Mouse (Mus musculus) hindbrain, postnatal 0 days (tissue): Measurements from ENCODE around the gene Csad. TPM values are rescaled to one million over a fixed set of nuclear protein-coding genes. Genes with fewer than 3 reads are reported as not detected.

Source experiments
- ATAC-seq: fragments of 200-750 bp; cut with Nextera tagmentation; 2 replicates; pipeline ENCODE4 v1.8.0; 2017; ENCODE audit warnings: mild to moderate bottlenecking, moderate TSS enrichment, moderate library complexity
- DNase-seq: peaks from one replicate; pipeline ENCODE4 v3.0.0-alpha.2; 2015; ENCODE audit warnings: low spot score
- H3K27ac ChIP-seq: fragments of 300-500 bp; sonication (generic); 2 replicates; pipeline ENCODE4 v1.5.1; 2014; ENCODE audit warnings: mild to moderate bottlenecking
- H3K27me3 ChIP-seq: fragments of 300-500 bp; sonication (generic); 2 replicates; pipeline ENCODE4 v1.6.1; 2014; ENCODE audit warnings: low read length, mixed read lengths; ENCODE audit not compliant: insufficient read depth
- H3K36me3 ChIP-seq: fragments of 300-500 bp; sonication (generic); 2 replicates; pipeline ENCODE4 v1.6.1; 2014; ENCODE audit warnings: low read length, mixed read lengths; ENCODE audit not compliant: insufficient read depth
- H3K4me1 ChIP-seq: fragments of 300-500 bp; sonication (generic); 2 replicates; pipeline ENCODE4 v1.6.1; 2014; ENCODE audit warnings: antibody characterized with exemption, low read length, mixed read lengths; ENCODE audit not compliant: insufficient read depth
- H3K4me2 ChIP-seq: fragments of 300-500 bp; sonication (generic); 2 replicates; pipeline ENCODE4 v1.6.1; 2014; ENCODE audit warnings: low read depth, mild to moderate bottlenecking, low read length, moderate library complexity, mixed read lengths
- H3K4me3 ChIP-seq: fragments of 300-500 bp; sonication (generic); 2 replicates; pipeline ENCODE4 v1.5.1; 2014; ENCODE audit warnings: low read length
- H3K9ac ChIP-seq: fragments of 300-500 bp; sonication (generic); replicated peaks from 2 replicates; pipeline ENCODE4 v1.6.1; 2014; ENCODE audit warnings: mild to moderate bottlenecking, low read length, moderate library complexity, mixed read lengths
- H3K9me3 ChIP-seq: fragments of 300-500 bp; sonication (generic); 2 replicates; pipeline ENCODE4 v1.6.1; 2016; ENCODE audit warnings: low read length, mixed read lengths
- CTCF ChIP-seq: IDR thresholded peaks from 2 replicates; pipeline ENCODE4 v1.5.1; 2016; ENCODE audit warnings: antibody characterized with exemption, control low read depth, low read depth
- WGBS: fragments of 180-500 bp; shearing (Covaris S2); extraction: QIAGEN DNeasy Blood & Tissue Kit; methylation state at CpG from one replicate; pipeline ENCODE4 v1.1.7; 2014; 5-methylcytosine and 5-hydroxymethylcytosine counted together
- polyA plus RNA-seq: library from polyadenylated mRNA; unstranded; fragments of >200 nt; fragmentation: Nextera tagmentation; extraction: Ambion mirVana; gene quantifications from 2 replicates; pipeline ENCODE4 v1.2.1, GENCODE M21; 2015
- total RNA-seq: library from RNA; depleted of rRNA; stranded (reverse); fragments of >200 nt; gene quantifications from 2 replicates; pipeline ENCODE4 v1.2.3, GENCODE M21; 2014

The Csad gene
- total and polyA plus RNA-seq, 2 experiments from 2014 or later: 41.8 to 67.2 TPM

DNA sequence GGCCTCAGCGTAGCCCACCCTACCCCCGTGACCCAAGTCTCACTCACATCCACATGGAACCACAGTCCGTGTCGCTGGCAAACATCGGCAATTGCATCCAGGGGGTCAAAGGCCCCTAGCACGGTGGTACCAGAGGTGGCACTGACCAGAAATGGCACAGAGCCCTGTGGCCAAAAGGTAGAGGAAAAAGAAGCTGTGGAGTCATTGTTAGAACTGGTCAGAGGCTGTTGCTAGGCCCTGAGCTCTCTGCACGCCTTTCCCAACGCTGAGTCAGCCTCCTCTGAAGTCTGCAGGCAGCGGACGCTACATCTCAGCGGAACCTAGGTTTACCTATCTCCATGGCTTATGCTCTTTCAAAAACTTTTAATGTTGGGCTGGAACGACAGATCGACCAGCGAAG is 24.6 kb downstream of the Csad start:
- H3K4me1 ChIP-seq: no peaks in the 10 kb centered on the region
- H3K9ac ChIP-seq: no peak overlapping the region
- no peaks in the 10 kb centered on the region for H3K9me3 ChIP-seq
- ATAC-seq (no peak), DNase-seq (no peak)
- no peak for TF ChIP-seq CTCF
- H3K27me3 ChIP-seq: no peaks in the 10 kb centered on the region
- H3K4me2 ChIP-seq: no peak overlapping the region
- no peaks in the 10 kb centered on the region for H3K36me3 ChIP-seq
- WGBS: 82% methylated on average over 14 of the region's 14 CpGs
- no peak overlapping the region for H3K27ac ChIP-seq
- H3K4me3 ChIP-seq: no peak overlapping the region

GRCm38 (mm10) chr15:102179106-102179505 is 25.4 kb downstream of the Csad start:
- 79% methylated on average over 9 of the region's 9 CpGs for WGBS

DNA sequence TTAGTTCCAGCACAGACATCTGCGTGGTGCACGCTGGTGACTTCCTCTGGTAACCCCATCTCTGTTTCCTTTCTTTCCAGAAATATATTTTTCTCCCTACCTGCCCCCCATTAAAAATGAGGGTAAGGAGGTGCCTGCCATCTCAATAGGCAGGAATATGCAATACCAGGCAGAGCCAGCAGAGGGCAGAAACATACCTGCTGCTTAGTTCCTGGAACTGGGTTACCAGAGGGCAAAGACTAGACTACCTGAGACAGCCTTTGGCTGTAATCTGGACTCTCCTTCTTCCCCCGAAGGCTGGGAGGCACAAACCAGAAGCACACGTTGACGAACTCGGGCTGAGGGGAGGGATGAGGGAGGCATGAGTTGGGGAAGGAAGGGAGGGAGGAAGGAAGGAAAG is 26.2 kb downstream of the Csad start:
- Histone ChIP-seq H3K27me3 (no peaks in the 10 kb centered on the region), H3K27ac (no peak overlapping the region), H3K9ac (no peak overlapping the region), H3K4me2 (no peak overlapping the region), H3K4me3 (no peak overlapping the region), H3K9me3 (no peaks in the 10 kb centered on the region), H3K36me3 (no peaks in the 10 kb centered on the region), H3K4me1 (no peaks in the 10 kb centered on the region)
- no peak for ATAC-seq
- DNase-seq: peak; percentile 79
- TF ChIP-seq CTCF: peak; percentile 90
- 20% methylated on average over 6 of the region's 6 CpGs for WGBS

More at GRCm38 (mm10) chr15:102179106-102179505, 25.4 kb downstream of the Csad start:
- Histone ChIP-seq H3K4me2 (no peak overlapping the region), H3K27me3 (no peaks in the 10 kb centered on the region), H3K4me3 (no peak overlapping the region), H3K9ac (no peak overlapping the region), H3K36me3 (no peaks in the 10 kb centered on the region), H3K9me3 (no peaks in the 10 kb centered on the region), H3K27ac (no peak overlapping the region), H3K4me1 (no peaks in the 10 kb centered on the region)
- ATAC-seq: no peak
- TF ChIP-seq CTCF: no peak
- no peak for DNase-seq

DNA sequence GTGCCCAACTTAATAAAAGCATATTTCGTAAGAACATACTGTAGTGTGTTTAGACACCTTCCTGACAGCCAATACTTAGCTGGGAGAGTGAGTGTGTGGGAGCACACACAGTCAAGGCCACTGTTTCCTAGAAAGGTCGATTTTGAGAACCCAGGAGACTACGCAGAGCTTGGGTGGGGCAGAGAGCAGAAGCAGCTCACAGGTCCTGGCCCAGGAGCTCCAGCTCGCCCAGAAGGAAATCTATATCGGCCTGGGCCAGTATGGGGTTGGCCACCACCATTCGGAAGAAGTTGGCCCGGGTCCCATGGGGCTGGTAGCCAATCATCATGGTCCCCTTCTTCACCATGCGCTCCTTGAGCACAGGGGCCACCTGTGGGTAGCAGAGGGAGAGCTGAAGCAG is 27.1 kb downstream of the Csad start:
- Histone ChIP-seq H3K27me3 (no peaks in the 10 kb centered on the region), H3K4me1 (no peaks in the 10 kb centered on the region), H3K9ac (no peak overlapping the region), H3K9me3 (no peaks in the 10 kb centered on the region), H3K36me3 (no peaks in the 10 kb centered on the region), H3K4me3 (no peak overlapping the region), H3K4me2 (no peak overlapping the region), H3K27ac (no peak overlapping the region)
- no peak for ATAC-seq
- WGBS: 78% methylated on average over 8 of the region's 8 CpGs
- no peak for TF ChIP-seq CTCF
- DNase-seq: no peak

DNA sequence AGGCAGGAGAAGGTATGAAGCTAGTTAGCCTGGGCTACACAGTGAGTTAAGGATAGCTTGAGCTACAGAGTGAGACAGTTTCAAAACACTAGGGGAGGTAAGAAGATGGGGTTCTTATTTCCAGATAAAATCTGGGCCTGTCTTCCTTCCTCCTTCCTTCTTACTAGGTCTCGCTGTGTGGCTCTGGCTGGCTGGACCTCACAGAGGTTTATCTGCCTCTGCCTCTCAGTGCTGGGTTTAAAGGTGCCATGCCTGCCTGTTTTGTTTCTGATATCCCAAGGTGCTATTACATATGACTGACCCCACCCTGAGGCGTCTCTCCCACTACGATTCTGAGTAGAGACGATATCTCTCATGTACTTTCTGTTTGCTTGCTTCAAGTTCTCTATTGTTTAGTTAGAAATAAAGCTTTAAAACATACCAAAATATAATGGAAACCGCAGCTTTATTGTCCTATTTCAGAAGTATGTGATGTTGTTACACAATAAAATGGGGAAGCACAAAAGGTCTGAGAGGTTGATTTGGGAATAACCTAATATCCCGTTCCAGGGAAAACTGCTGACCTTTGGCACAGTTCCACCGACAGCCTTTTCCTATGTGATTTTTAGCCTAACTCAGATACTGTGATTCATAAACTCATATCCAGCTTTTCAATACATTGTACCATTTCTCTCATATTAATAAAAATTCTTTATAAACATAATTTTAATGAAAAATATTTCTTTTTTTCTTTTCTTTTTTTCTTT is 27.8 kb downstream of the Csad start:
- no peak for ATAC-seq
- H3K36me3 ChIP-seq: no peaks in the 10 kb centered on the region
- no peak overlapping the region for H3K4me2 ChIP-seq
- H3K4me3 ChIP-seq: no peak overlapping the region
- 89% methylated on average over 7 of the region's 7 CpGs for WGBS
- H3K9me3 ChIP-seq: no peaks in the 10 kb centered on the region
- no peaks in the 10 kb centered on the region for H3K27me3 ChIP-seq
- TF ChIP-seq CTCF: no peak
- DNase-seq: no peak
- no peak overlapping the region for H3K27ac ChIP-seq
- no peaks in the 10 kb centered on the region for H3K4me1 ChIP-seq
- no peak overlapping the region for H3K9ac ChIP-seq

- no peaks in the 10 kb centered on the region for H3K9me3 ChIP-seq
- no peak for ATAC-seq
- no peak for DNase-seq
- 88% methylated on average over 16 of the region's 16 CpGs for WGBS
- no peaks in the 10 kb centered on the region for H3K27me3 ChIP-seq
- no peaks in the 10 kb centered on the region for H3K36me3 ChIP-seq
- H3K4me3 ChIP-seq: no peak overlapping the region
- no peak overlapping the region for H3K4me2 ChIP-seq
- no peak for TF ChIP-seq CTCF
- no peak overlapping the region for H3K9ac ChIP-seq
- H3K27ac ChIP-seq: no peak overlapping the region
- no peaks in the 10 kb centered on the region for H3K4me1 ChIP-seq
Measured at GRCm38 (mm10) chr15:102175736-102176319, 28.7 kb downstream of the Csad start.

- 90% methylated on average over 3 of the region's 3 CpGs for WGBS
- no peak overlapping the region for H3K27ac ChIP-seq
- ATAC-seq: no peak
Measured at GRCm38 (mm10) chr15:102173581-102173980, 30.9 kb downstream of the Csad start.

More at GRCm38 (mm10) chr15:102173581-102173980, 30.9 kb downstream of the Csad start:
- no peak for TF ChIP-seq CTCF
- H3K36me3 ChIP-seq: no peaks in the 10 kb centered on the region
- no peak for DNase-seq
- H3K9me3 ChIP-seq: no peaks in the 10 kb centered on the region
- no peak overlapping the region for H3K4me3 ChIP-seq
- H3K4me2 ChIP-seq: no peak overlapping the region
- H3K4me1 ChIP-seq: no peaks in the 10 kb centered on the region
- H3K9ac ChIP-seq: no peak overlapping the region
- no peaks in the 10 kb centered on the region for H3K27me3 ChIP-seq
